Mouse (Mus musculus) CH12.LX (cell line): Measurements from ENCODE around the gene Rnf144b.

Experiments used
- E2F4 ChIP-seq: IDR thresholded peaks from 2 replicates; pipeline ENCODE4 v1.6.1; 2011; ENCODE audit warnings: low read depth, low read length, improper control_type of control experiment; ENCODE audit not compliant: insufficient replicate concordance
- POLR2A ChIP-seq: IDR thresholded peaks from 2 replicates; pipeline ENCODE4 v1.6.1; 2011; ENCODE audit warnings: low read depth, mild to moderate bottlenecking, improper control_type of control experiment, low read length
- RCOR1 ChIP-seq: conservative IDR thresholded peaks from 2 replicates; pipeline ENCODE4 v1.6.1; 2012; ENCODE audit warnings: low read depth, mild to moderate bottlenecking, inconsistent platforms, low read length, improper control_type of control experiment
- USF1 ChIP-seq: IDR thresholded peaks from 2 replicates; pipeline ENCODE4 v1.6.1; 2014; ENCODE audit warnings: low read depth, mild to moderate bottlenecking, inconsistent platforms, low read length, improper control_type of control experiment

DNA sequence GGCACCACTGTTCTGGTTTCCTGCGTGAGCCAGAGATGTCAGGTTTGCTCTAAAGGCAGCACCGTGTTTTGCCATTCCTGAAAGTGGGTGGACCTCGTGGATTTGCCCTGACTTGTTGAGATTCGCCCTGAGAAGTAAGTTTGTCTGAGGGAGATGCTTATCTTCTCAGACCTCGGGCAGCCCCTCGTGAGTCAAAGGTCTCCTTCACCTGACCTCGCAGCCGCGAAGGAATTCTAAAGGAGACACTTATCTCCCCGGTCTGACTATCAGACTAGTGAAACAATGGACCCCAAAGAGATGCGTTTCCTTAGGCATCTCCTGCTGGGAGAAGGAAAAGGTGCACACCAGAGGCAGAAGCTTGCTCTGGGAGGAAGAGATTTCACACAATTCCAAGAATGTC, 46.0 kb downstream of the Rnf144b start:
- no peak for TF ChIP-seq USF1
- no peak for TF ChIP-seq RCOR1
- TF ChIP-seq E2F4 = no peak
- TF ChIP-seq POLR2A = no peak
